Mouse (Mus musculus): ENCODE results near the gene Phka1. TPM values are rescaled to one million over a fixed set of nuclear protein-coding genes. Genes with fewer than 3 reads are reported as not detected.

The Phka1 gene
- total and polyA plus RNA-seq, 3 experiments: 1.1 to 8.2 (median 5.8) TPM

GRCm38 (mm10) chrX:102509205-102509604, 134.8 kb downstream of the Phka1 start:
- Histone ChIP-seq H3K4me3 (ENCODE audit: low read depth, low read length) (no peak overlapping the region), H3K36me3 (replicated peaks) (no peaks in the 10 kb centered on the region), H3K4me1 (ENCODE audit: insufficient read depth, low read depth, low read length) (peaks cover 1% of the 10 kb centered on the region; the same call in 1 of the 2 replicates), H3K27me3 (ENCODE audit: insufficient read depth, low read length) (peaks cover 2% of the 10 kb centered on the region; the same call in 1 of the 2 replicates), H3K9me3 (replicated peaks) (no peaks in the 10 kb centered on the region)
- DNase-seq (ENCODE audit: low spot score) (no peak), ATAC-seq (ENCODE audit: extremely low read depth, insufficient number of reproducible peaks, low FRiP score, poor library complexity, severe bottlenecking) (no peak)
- TF ChIP-seq GATA1 (IDR thresholded peaks at IDR 0.05; ENCODE audit: borderline replicate concordance, low read length): no peak
- no peak for TF ChIP-seq POLR2AphosphoS5 (IDR thresholded peaks at IDR 0.05; ENCODE audit: insufficient replicate concordance, low read depth, low read length)
- no peak for TF ChIP-seq TAL1 (conservative IDR thresholded peaks at IDR 0.05; ENCODE audit: low read depth, low read length)
- TF ChIP-seq GATA2 (IDR thresholded peaks at IDR 0.05; ENCODE audit: borderline replicate concordance, low read depth, low read length): no peak
- no peak for TF ChIP-seq CTCF (IDR thresholded peaks at IDR 0.05; ENCODE audit: low read depth, low read length)

GRCm38 (mm10) chrX:102504644-102505481, 139.2 kb downstream of the Phka1 start, which contains the start of gene Hdac8:
Hdac8 (minus strand) TSS chrX:102505359.
- H3K4me3 ChIP-seq (ENCODE audit: low read depth, low read length): peak within 1 kb of the TSS; percentile 71
- TF ChIP-seq TAL1 (conservative IDR thresholded peaks at IDR 0.05; ENCODE audit: low read depth, low read length) (no peak), GATA2 (IDR thresholded peaks at IDR 0.05; ENCODE audit: borderline replicate concordance, low read depth, low read length) (no peak), POLR2AphosphoS5 (IDR thresholded peaks at IDR 0.05; ENCODE audit: insufficient replicate concordance, low read depth, low read length) (no peak), GATA1 (IDR thresholded peaks at IDR 0.05; ENCODE audit: borderline replicate concordance, low read length) (no peak), CTCF (IDR thresholded peaks at IDR 0.05; ENCODE audit: low read depth, low read length) (no peak)
- no peaks in the 10 kb centered on the region for H3K9me3 ChIP-seq (replicated peaks)
- ATAC-seq (ENCODE audit: extremely low read depth, insufficient number of reproducible peaks, low FRiP score, poor library complexity, severe bottlenecking) (peak; percentile 76), DNase-seq (ENCODE audit: low spot score) (peak; percentile 14)
- H3K36me3 ChIP-seq (replicated peaks): peaks cover 12% of the 10 kb centered on the region
- H3K4me1 ChIP-seq (ENCODE audit: insufficient read depth, low read depth, low read length): peaks cover 7% of the 10 kb centered on the region; the same call in 1 of the 2 replicates
- no peaks in the 10 kb centered on the region for H3K27me3 ChIP-seq (ENCODE audit: insufficient read depth, low read length)

GRCm38 (mm10) chrX:102504179-102504578, 139.9 kb downstream of the Phka1 start:
- Histone ChIP-seq H3K4me1 (ENCODE audit: insufficient read depth, low read depth, low read length) (peaks cover 7% of the 10 kb centered on the region; the same call in 1 of the 2 replicates), H3K9me3 (replicated peaks) (no peaks in the 10 kb centered on the region), H3K36me3 (replicated peaks) (peaks cover 19% of the 10 kb centered on the region), H3K4me3 (ENCODE audit: low read depth, low read length) (peak overlapping the region; percentile 71), H3K27me3 (ENCODE audit: insufficient read depth, low read length) (no peaks in the 10 kb centered on the region)
- no peak for ATAC-seq (ENCODE audit: extremely low read depth, insufficient number of reproducible peaks, low FRiP score, poor library complexity, severe bottlenecking)
- no peak for TF ChIP-seq GATA1 (IDR thresholded peaks at IDR 0.05; ENCODE audit: borderline replicate concordance, low read length)
- TF ChIP-seq POLR2AphosphoS5 (IDR thresholded peaks at IDR 0.05; ENCODE audit: insufficient replicate concordance, low read depth, low read length): no peak
- no peak for TF ChIP-seq TAL1 (conservative IDR thresholded peaks at IDR 0.05; ENCODE audit: low read depth, low read length)
- TF ChIP-seq GATA2 (IDR thresholded peaks at IDR 0.05; ENCODE audit: borderline replicate concordance, low read depth, low read length): no peak
- no peak for TF ChIP-seq CTCF (IDR thresholded peaks at IDR 0.05; ENCODE audit: low read depth, low read length)
- no peak for DNase-seq (ENCODE audit: low spot score)

GRCm38 (mm10) chrX:102493992-102494730, 149.9 kb downstream of the Phka1 start:
- Histone ChIP-seq H3K4me1 (ENCODE audit: insufficient read depth, low read depth, low read length) (no peaks in the 10 kb centered on the region), H3K27me3 (ENCODE audit: insufficient read depth, low read length) (no peaks in the 10 kb centered on the region), H3K36me3 (replicated peaks) (peaks cover 42% of the 10 kb centered on the region), H3K9me3 (replicated peaks) (no peaks in the 10 kb centered on the region), H3K4me3 (ENCODE audit: low read depth, low read length) (no peak overlapping the region)
- no peak for ATAC-seq (ENCODE audit: extremely low read depth, insufficient number of reproducible peaks, low FRiP score, poor library complexity, severe bottlenecking)
- no peak for DNase-seq (ENCODE audit: low spot score)
- no peak for TF ChIP-seq CTCF (IDR thresholded peaks at IDR 0.05; ENCODE audit: low read depth, low read length)
- no peak for TF ChIP-seq POLR2AphosphoS5 (IDR thresholded peaks at IDR 0.05; ENCODE audit: insufficient replicate concordance, low read depth, low read length)
- no peak for TF ChIP-seq GATA1 (IDR thresholded peaks at IDR 0.05; ENCODE audit: borderline replicate concordance, low read length)
- no peak for TF ChIP-seq TAL1 (conservative IDR thresholded peaks at IDR 0.05; ENCODE audit: low read depth, low read length)
- TF ChIP-seq GATA2 (IDR thresholded peaks at IDR 0.05; ENCODE audit: borderline replicate concordance, low read depth, low read length): no peak

GRCm38 (mm10) chrX:102485575-102485974, 158.5 kb downstream of the Phka1 start:
- DNase-seq (ENCODE audit: low spot score) (no peak), ATAC-seq (ENCODE audit: extremely low read depth, insufficient number of reproducible peaks, low FRiP score, poor library complexity, severe bottlenecking) (no peak)
- Histone ChIP-seq H3K9me3 (replicated peaks) (no peaks in the 10 kb centered on the region), H3K4me1 (ENCODE audit: insufficient read depth, low read depth, low read length) (no peaks in the 10 kb centered on the region), H3K27me3 (ENCODE audit: insufficient read depth, low read length) (no peaks in the 10 kb centered on the region), H3K4me3 (ENCODE audit: low read depth, low read length) (no peak overlapping the region), H3K36me3 (replicated peaks) (peaks cover 42% of the 10 kb centered on the region)
- TF ChIP-seq POLR2AphosphoS5 (IDR thresholded peaks at IDR 0.05; ENCODE audit: insufficient replicate concordance, low read depth, low read length) (no peak), CTCF (IDR thresholded peaks at IDR 0.05; ENCODE audit: low read depth, low read length) (no peak), GATA2 (IDR thresholded peaks at IDR 0.05; ENCODE audit: borderline replicate concordance, low read depth, low read length) (no peak), TAL1 (conservative IDR thresholded peaks at IDR 0.05; ENCODE audit: low read depth, low read length) (no peak), GATA1 (IDR thresholded peaks at IDR 0.05; ENCODE audit: borderline replicate concordance, low read length) (no peak)

GRCm38 (mm10) chrX:102479665-102480064, 164.4 kb downstream of the Phka1 start:
- TF ChIP-seq POLR2AphosphoS5 (IDR thresholded peaks at IDR 0.05; ENCODE audit: insufficient replicate concordance, low read depth, low read length): no peak
- no peak for TF ChIP-seq CTCF (IDR thresholded peaks at IDR 0.05; ENCODE audit: low read depth, low read length)
- TF ChIP-seq GATA1 (IDR thresholded peaks at IDR 0.05; ENCODE audit: borderline replicate concordance, low read length): no peak
- no peak for TF ChIP-seq GATA2 (IDR thresholded peaks at IDR 0.05; ENCODE audit: borderline replicate concordance, low read depth, low read length)
- TF ChIP-seq TAL1 (conservative IDR thresholded peaks at IDR 0.05; ENCODE audit: low read depth, low read length): no peak
- Histone ChIP-seq H3K4me3 (ENCODE audit: low read depth, low read length) (no peak overlapping the region), H3K27me3 (ENCODE audit: insufficient read depth, low read length) (no peaks in the 10 kb centered on the region), H3K36me3 (replicated peaks) (peaks cover 27% of the 10 kb centered on the region), H3K9me3 (replicated peaks) (no peaks in the 10 kb centered on the region), H3K4me1 (ENCODE audit: insufficient read depth, low read depth, low read length) (no peaks in the 10 kb centered on the region)
- no peak for DNase-seq (ENCODE audit: low spot score)
- no peak for ATAC-seq (ENCODE audit: extremely low read depth, insufficient number of reproducible peaks, low FRiP score, poor library complexity, severe bottlenecking)

Data from G1E (cell line).